Mouse (Mus musculus): ENCODE measurements at regions not wholly inside any gene's neighbourhood (a gene's known extent, or its start where the extent isn't known, plus 50 kb on each side); places are given as distances from the start of the nearest gene placed in this dataset.
A peak's percentile ranks its signal among the peaks of the same experiment; 100 is the strongest.

DNA sequence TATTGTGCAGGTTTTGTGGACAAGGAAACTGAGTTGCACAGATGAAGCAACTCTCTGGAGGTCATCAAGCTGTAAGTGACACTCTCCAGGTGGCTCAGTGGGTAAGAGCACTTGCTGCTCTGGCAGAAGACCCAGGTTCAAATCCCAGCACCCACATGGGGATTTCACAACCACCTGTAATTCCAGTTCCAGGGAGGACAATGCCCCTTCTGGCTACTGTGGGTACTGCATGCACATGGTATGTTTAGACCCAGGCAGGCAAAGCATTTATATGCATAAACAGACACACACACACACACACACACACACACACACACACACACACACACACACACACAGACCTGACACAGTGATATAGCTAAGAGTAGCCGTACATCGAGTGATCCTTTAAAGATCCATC, 80.6 kb upstream of the Arid5b start:
- DNase-seq (ENCODE audit: low spot score) (no peak), ATAC-seq (replicated peaks; ENCODE audit: low FRiP score, low read depth) (no peak)
- Histone ChIP-seq H3K9ac (ENCODE audit: low read depth, low read length) (no peak overlapping the region), H3K27ac (no peak overlapping the region), H3K4me2 (ENCODE audit: low read length) (no peak overlapping the region), H3K9me3 (replicated peaks; ENCODE audit: low read length) (no peaks in the 10 kb centered on the region), H3K36me3 (ENCODE audit: insufficient read depth, low read length) (no peaks in the 10 kb centered on the region), H3K27me3 (ENCODE audit: insufficient read depth, low read length) (no peaks in the 10 kb centered on the region), H3K4me3 (replicated peaks; ENCODE audit: low read depth, low read length) (no peak overlapping the region), H3K4me1 (replicated peaks; ENCODE audit: insufficient read depth, low read length) (peaks cover 6% of the 10 kb centered on the region)
- WGBS = 100% methylated on average over 2 of the region's 2 CpGs
- TF ChIP-seq CTCF (IDR thresholded peaks at IDR 0.05; ENCODE audit: low read depth) = peak; percentile 23; the same call in 1 of the 2 replicates

DNA sequence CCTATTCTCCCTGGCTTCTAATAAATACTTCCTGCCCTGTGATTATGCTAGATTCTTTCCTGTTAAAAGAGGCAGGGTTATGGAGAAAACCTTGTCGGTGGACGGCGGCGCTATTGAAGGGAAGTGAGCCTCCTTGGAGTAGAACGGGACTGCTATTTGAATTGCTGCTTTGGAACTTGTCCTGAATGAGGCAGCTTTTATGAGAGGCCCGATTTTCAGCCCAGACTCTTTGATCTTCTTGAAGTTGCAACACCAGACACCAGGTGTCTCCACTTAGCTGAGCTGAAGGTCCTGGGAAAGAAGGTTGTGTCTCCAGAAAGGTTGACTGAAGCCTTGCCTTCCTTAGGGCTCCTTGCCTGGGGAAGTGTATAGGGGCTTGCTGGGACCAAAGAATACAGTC, 78.4 kb upstream of the Arid5b start:
- DNase-seq (ENCODE audit: low spot score) (peak; percentile 82), ATAC-seq (replicated peaks; ENCODE audit: low FRiP score, low read depth) (no peak)
- no peaks in the 10 kb centered on the region for H3K9me3 ChIP-seq (replicated peaks; ENCODE audit: low read length)
- H3K27me3 ChIP-seq (ENCODE audit: insufficient read depth, low read length) = no peaks in the 10 kb centered on the region
- H3K9ac ChIP-seq (ENCODE audit: low read depth, low read length) = no peak overlapping the region
- 23% methylated on average over 6 of the region's 6 CpGs for WGBS
- peaks cover 6% of the 10 kb centered on the region for H3K4me1 ChIP-seq (replicated peaks; ENCODE audit: insufficient read depth, low read length)
- H3K4me2 ChIP-seq (ENCODE audit: low read length) = no peak overlapping the region
- H3K36me3 ChIP-seq (ENCODE audit: insufficient read depth, low read length) = no peaks in the 10 kb centered on the region
- TF ChIP-seq CTCF (IDR thresholded peaks at IDR 0.05; ENCODE audit: low read depth) = peak; percentile 72
- H3K4me3 ChIP-seq (replicated peaks; ENCODE audit: low read depth, low read length) = no peak overlapping the region
- peak overlapping the region; percentile 73 for H3K27ac ChIP-seq

DNA sequence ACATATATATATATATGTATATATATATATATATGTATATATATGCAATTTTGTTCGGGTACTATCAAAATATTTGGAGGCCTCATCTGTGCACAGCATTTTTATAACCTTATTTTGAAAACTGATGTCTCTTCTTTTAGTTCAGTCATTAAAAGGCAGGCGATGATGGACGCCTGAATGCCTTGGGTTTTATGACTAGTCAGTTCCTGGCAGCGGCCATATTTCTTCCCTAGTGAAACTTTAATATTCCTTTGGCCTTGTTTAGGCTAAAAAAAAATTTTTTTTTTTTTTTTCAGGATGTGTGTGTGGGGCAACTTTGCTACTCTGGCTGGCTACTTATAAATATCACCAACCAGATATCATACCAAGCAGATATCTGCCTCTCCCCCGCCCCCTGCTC, 78.0 kb upstream of the Arid5b start:
- DNase-seq (ENCODE audit: low spot score) (peak; percentile 25), ATAC-seq (replicated peaks; ENCODE audit: low FRiP score, low read depth) (no peak)
- H3K4me2 ChIP-seq (ENCODE audit: low read length) = no peak overlapping the region
- 43% methylated on average over 5 of the region's 5 CpGs for WGBS
- no peaks in the 10 kb centered on the region for H3K27me3 ChIP-seq (ENCODE audit: insufficient read depth, low read length)
- no peak overlapping the region for H3K9ac ChIP-seq (ENCODE audit: low read depth, low read length)
- peak overlapping the region; percentile 73; the same call in 1 of the 2 replicates for H3K27ac ChIP-seq
- no peaks in the 10 kb centered on the region for H3K9me3 ChIP-seq (replicated peaks; ENCODE audit: low read length)
- H3K4me3 ChIP-seq (replicated peaks; ENCODE audit: low read depth, low read length) = no peak overlapping the region
- peaks cover 6% of the 10 kb centered on the region for H3K4me1 ChIP-seq (replicated peaks; ENCODE audit: insufficient read depth, low read length)
- no peak for TF ChIP-seq CTCF (IDR thresholded peaks at IDR 0.05; ENCODE audit: low read depth)
- H3K36me3 ChIP-seq (ENCODE audit: insufficient read depth, low read length) = no peaks in the 10 kb centered on the region

DNA sequence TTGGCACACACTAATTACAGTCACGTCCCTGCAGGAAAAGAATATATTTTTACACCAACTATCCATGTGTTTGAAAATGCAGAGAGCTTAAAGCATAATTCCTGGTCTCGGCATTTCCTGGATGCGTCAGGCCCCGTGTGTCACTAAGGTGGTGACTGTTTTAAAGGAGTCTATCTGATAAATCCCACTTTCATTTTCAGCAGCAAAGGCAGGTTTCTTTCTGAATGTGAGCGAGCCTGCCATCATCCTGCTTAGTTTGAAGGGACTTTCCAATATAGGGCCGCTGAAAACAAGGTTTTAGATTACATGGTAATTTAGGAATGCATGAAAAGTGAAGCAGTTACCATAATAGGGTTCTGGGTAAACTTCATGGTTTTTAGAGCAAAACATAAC, 77.5 kb upstream of the Arid5b start:
- no peak for TF ChIP-seq CTCF (IDR thresholded peaks at IDR 0.05; ENCODE audit: low read depth)
- H3K27ac ChIP-seq = peak overlapping the region; percentile 65
- no peak for ATAC-seq (replicated peaks; ENCODE audit: low FRiP score, low read depth)
- no peaks in the 10 kb centered on the region for H3K36me3 ChIP-seq (ENCODE audit: insufficient read depth, low read length)
- H3K4me3 ChIP-seq (replicated peaks; ENCODE audit: low read depth, low read length) = no peak overlapping the region
- no peaks in the 10 kb centered on the region for H3K9me3 ChIP-seq (replicated peaks; ENCODE audit: low read length)
- 10% methylated on average over 6 of the region's 6 CpGs for WGBS
- H3K4me1 ChIP-seq (replicated peaks; ENCODE audit: insufficient read depth, low read length) = peaks cover 6% of the 10 kb centered on the region
- no peak for DNase-seq (ENCODE audit: low spot score)
- H3K9ac ChIP-seq (ENCODE audit: low read depth, low read length) = no peak overlapping the region
- H3K27me3 ChIP-seq (ENCODE audit: insufficient read depth, low read length) = no peaks in the 10 kb centered on the region
- H3K4me2 ChIP-seq (ENCODE audit: low read length) = peak overlapping the region; percentile 2; the same call in 1 of the 2 replicates

GRCm38 (mm10) chr10:68355471-68356092, 77.0 kb upstream of the Arid5b start:
- peak; percentile 78 for DNase-seq (ENCODE audit: low spot score)
- Histone ChIP-seq H3K4me1 (replicated peaks; ENCODE audit: insufficient read depth, low read length) (peaks cover 6% of the 10 kb centered on the region), H3K9ac (ENCODE audit: low read depth, low read length) (no peak overlapping the region), H3K36me3 (ENCODE audit: insufficient read depth, low read length) (no peaks in the 10 kb centered on the region), H3K27me3 (ENCODE audit: insufficient read depth, low read length) (no peaks in the 10 kb centered on the region), H3K4me2 (ENCODE audit: low read length) (peak overlapping the region; percentile 2; the same call in 1 of the 2 replicates), H3K4me3 (replicated peaks; ENCODE audit: low read depth, low read length) (no peak overlapping the region), H3K9me3 (replicated peaks; ENCODE audit: low read length) (no peaks in the 10 kb centered on the region), H3K27ac (peak overlapping the region; percentile 65)
- TF ChIP-seq CTCF (IDR thresholded peaks at IDR 0.05; ENCODE audit: low read depth) = no peak
- ATAC-seq (replicated peaks; ENCODE audit: low FRiP score, low read depth) = no peak
- 23% methylated on average over 6 of the region's 6 CpGs for WGBS

- Histone ChIP-seq H3K27ac (peak overlapping the region; percentile 65), H3K9me3 (replicated peaks; ENCODE audit: low read length) (no peaks in the 10 kb centered on the region), H3K27me3 (ENCODE audit: insufficient read depth, low read length) (no peaks in the 10 kb centered on the region), H3K36me3 (ENCODE audit: insufficient read depth, low read length) (no peaks in the 10 kb centered on the region), H3K4me3 (replicated peaks; ENCODE audit: low read depth, low read length) (no peak overlapping the region), H3K9ac (ENCODE audit: low read depth, low read length) (no peak overlapping the region), H3K4me2 (ENCODE audit: low read length) (peak overlapping the region; percentile 47), H3K4me1 (replicated peaks; ENCODE audit: insufficient read depth, low read length) (peaks cover 6% of the 10 kb centered on the region)
- TF ChIP-seq CTCF (IDR thresholded peaks at IDR 0.05; ENCODE audit: low read depth) = no peak
- WGBS = 8% methylated on average over 8 of the region's 8 CpGs
- peak; percentile 53; the same call in 1 of the 2 replicates for ATAC-seq (replicated peaks; ENCODE audit: low FRiP score, low read depth)
- DNase-seq (ENCODE audit: low spot score) = peak; percentile 84
Measured at GRCm38 (mm10) chr10:68354335-68355231, 76.0 kb upstream of the Arid5b start.

Measured in kidney, postnatal 0 days (tissue).